8 mouse cellular contexts compared by ENCODE assay signal in genomic region chr17:29067416-29067815, GRCm38 (mm10). TPM values are rescaled to one million over a fixed set of nuclear protein-coding genes. Genes with fewer than 3 reads are reported as not detected.
DNase-seq lines count a peak whose midpoint lies in the region; ATAC-seq and TF ChIP-seq lines count a peak whose summit lies in the region.
"Not testable (repeated sequence)": the region's sequence is repeated elsewhere in the genome, so short reads cannot be mapped to it uniquely, and the experiment has no call there.
"Had no signal": no experiment of that assay in that cellular context is flagged by ENCODE, and none has a peak within 500 bp of the region (broad histone marks: within the 10 kb centered on the region; RNA-seq: fewer than 3 reads in every experiment).

No protein-coding gene starts in this region.

- not testable (repeated sequence) for H3K27me3 ChIP-seq in CH12.LX (replicated peaks); E14TG2a.4 (ENCODE audit: insufficient read depth, low read length); MEL (ENCODE audit: control insufficient read depth in 1 of 2, insufficient read depth in 2 of 2, low read length in 2 of 2); midbrain, embryonic 11.5 days (ENCODE audit: control insufficient read depth, insufficient read depth, low read length)

- not testable (repeated sequence) for ATAC-seq in midbrain, embryonic 11.5 days (ENCODE audit: low FRiP score)

- H3K4me2 ChIP-seq in CH12.LX (ENCODE audit: insufficient read depth, low read depth, poor library complexity, severe bottlenecking), result peak overlapping the region; percentile 44
- H3K4me2 ChIP-seq in midbrain, embryonic 11.5 days, result not testable (repeated sequence)

- TF ChIP-seq POLR2A in CH12.LX (IDR thresholded peaks at IDR 0.05; ENCODE audit: low read depth, low read length); MEL (IDR thresholded peaks at IDR 0.05; ENCODE audit: control insufficient read depth in 1 of 2, insufficient read depth in 1 of 2, low read depth in 1 of 2, low read length in 2 of 2, poor library complexity in 1 of 2); olfactory bulb, adult 2 months (IDR thresholded peaks at IDR 0.05; ENCODE audit: insufficient read depth, low read depth, low read length): not testable (repeated sequence)

- not testable (repeated sequence) for TF ChIP-seq EP300 in CH12.LX (IDR thresholded peaks at IDR 0.05; ENCODE audit: low read length); MEL (IDR thresholded peaks at IDR 0.05; ENCODE audit: low read depth in 1 of 2, low read length in 2 of 2)

- not testable (repeated sequence) for H3K9me3 ChIP-seq in CH12.LX (replicated peaks; ENCODE audit: low read length); E14TG2a.4 (ENCODE audit: low read length); MEL (replicated peaks; ENCODE audit: insufficient read depth, low read length); midbrain, embryonic 11.5 days (ENCODE audit: control insufficient read depth, low read length)

- H3K36me3 ChIP-seq in CH12.LX (replicated peaks in 1 of 2; ENCODE audit: control insufficient read depth in 1 of 2, insufficient read depth in 1 of 2, low read length in 1 of 2) (peaks cover 0 to 11% of the 10 kb centered on the region in 2 experiments), E14TG2a.4 (ENCODE audit: insufficient read depth, low read length) (peaks cover 13% of the 10 kb centered on the region; the same call in 1 of the 2 replicates)
- not testable (repeated sequence) for H3K36me3 ChIP-seq in MEL (ENCODE audit: control insufficient read depth in 1 of 2, insufficient read depth in 2 of 2, low read length in 2 of 2); midbrain, embryonic 11.5 days (ENCODE audit: control insufficient read depth, insufficient read depth, low read length)

- in situ Hi-C loops in CH12.LX (cut with MboI; ENCODE audit: low pct_ligation_motif_present, low pct_unique_long_range_greater_than_20kb, low sequenced_read_pairs), result not testable (repeated sequence)

- H3K4me1 ChIP-seq in CH12.LX (ENCODE audit: control insufficient read depth in 1 of 2, insufficient read depth in 2 of 2) (peaks cover 51 to 95% of the 10 kb centered on the region in 2 experiments), E14TG2a.4 (replicated peaks; ENCODE audit: low read depth, low read length) (peaks cover 98% of the 10 kb centered on the region), MEL (ENCODE audit: control insufficient read depth in 1 of 2, insufficient read depth in 2 of 2, low read length in 2 of 2) (peaks cover 3 to 14% of the 10 kb centered on the region in 2 experiments; a peak in 3 of 4 replicates)
- H3K4me1 ChIP-seq in midbrain, embryonic 11.5 days (ENCODE audit: control insufficient read depth, insufficient read depth, low read length), result not testable (repeated sequence)
- peaks cover 52% of the 10 kb centered on the region for H3K4me1 ChIP-seq in olfactory bulb, adult 2 months (ENCODE audit: control insufficient read depth, insufficient read depth, low read length)

- H3K27ac ChIP-seq in CH12.LX (ENCODE audit: insufficient read depth, low read depth), result peak overlapping the region; percentile 48; the same call in 1 of the 2 replicates
- not testable (repeated sequence) for H3K27ac ChIP-seq in MEL (ENCODE audit: control insufficient read depth, low read depth, low read length); midbrain, embryonic 11.5 days (ENCODE audit: low read depth, low read length)
- H3K27ac ChIP-seq in olfactory bulb, adult 2 months (ENCODE audit: insufficient read depth, low read depth, low read length), result 0 out of 2 replicates have a peak overlapping the region, but pooled peaks have one; percentile 10

- dilution Hi-C loops in CH12.LX (cut with MboI; ENCODE audit: extremely low pct_ligation_motif_present, extremely low pct_unique_long_range_greater_than_20kb, low sequenced_read_pairs), result not testable (repeated sequence)

- not testable (repeated sequence) for TF ChIP-seq RAD21 in CH12.LX (IDR thresholded peaks at IDR 0.05; ENCODE audit: low read depth, low read length); MEL (IDR thresholded peaks at IDR 0.05; ENCODE audit: low read depth, low read length)

- not testable (repeated sequence) for H3K4me3 ChIP-seq in CH12.LX (replicated peaks in 1 of 3; ENCODE audit: low read depth in 2 of 3, low read length in 2 of 3, poor library complexity in 1 of 3); MEL (ENCODE audit: control insufficient read depth in 1 of 2, insufficient read depth in 1 of 2, low read depth in 2 of 2, low read length in 2 of 2); midbrain, embryonic 11.5 days (ENCODE audit: low read depth, low read length); olfactory bulb, adult 2 months (ENCODE audit: insufficient read depth, low read depth, low read length)
- peak overlapping the region; percentile 39; the same call in 1 of the 2 replicates for H3K4me3 ChIP-seq in E14TG2a.4 (replicated peaks; ENCODE audit: low read length)

- H3K79me2 ChIP-seq in CH12.LX (replicated peaks; ENCODE audit: control insufficient read depth, extremely low read depth, insufficient read depth, poor library complexity, severe bottlenecking); MEL (ENCODE audit: control insufficient read depth, insufficient read depth, low read length, poor library complexity): not testable (repeated sequence)

- TF ChIP-seq CTCF in CH12.LX (conservative IDR thresholded peaks at IDR 0.05 in 1 of 2, IDR thresholded peaks at IDR 0.05 in 1 of 2; ENCODE audit: low read depth in 2 of 2, low read length in 2 of 2); E14TG2a.4 (conservative IDR thresholded peaks at IDR 0.05; ENCODE audit: low read length); MEL (IDR thresholded peaks at IDR 0.05 in 2 of 3, conservative IDR thresholded peaks at IDR 0.05 in 1 of 3; ENCODE audit: control insufficient read depth in 1 of 3, insufficient read depth in 1 of 3, low read depth in 2 of 3, low read length in 3 of 3, poor library complexity in 1 of 3, severe bottlenecking in 1 of 3); olfactory bulb, adult 2 months (IDR thresholded peaks at IDR 0.05; ENCODE audit: insufficient read depth, low read depth, low read length): not testable (repeated sequence)

- 94% methylated on average over 3 of the region's 3 CpGs for WGBS in midbrain, embryonic 11.5 days
- WGBS in olfactory bulb, adult 2 months, result 52% methylated on average over 3 of the region's 3 CpGs

- H3K9ac ChIP-seq in CH12.LX (ENCODE audit: insufficient read depth, low read depth); MEL (ENCODE audit: control insufficient read depth, low read depth, low read length, poor library complexity, severe bottlenecking); midbrain, embryonic 11.5 days (ENCODE audit: low read length): not testable (repeated sequence)

- DNase-seq in A20 (ENCODE audit: low read depth, low spot score) (peak; percentile 35), MEL (ENCODE audit: low read depth, low spot score) (peak; percentile 55)
- not testable (repeated sequence) for DNase-seq in CH12.LX (ENCODE audit: extremely low read depth)
- DNase-seq in midbrain, embryonic 11.5 days (ENCODE audit: low spot score, missing footprints), result peak; percentile 69

RNA-seq across cellular contexts. Expression of gene Cdkn1a, which starts 23.4 kb away (rescaled TPM):
- total RNA-seq in CH12.LX (2012; rRNA removed) (25.3 and 37.5 TPM in 2 replicates), CH12.LX (2014; rRNA removed) (9.1 and 10.6 TPM in 2 replicates), MEL (2012; rRNA removed) (2.0 and 2.3 TPM in 2 replicates)
- polyA plus RNA-seq in CH12.LX (2012; ENCODE audit: insufficient read length, low read depth) (55.0 and 59.1 TPM in 2 replicates), MEL (2012; ENCODE audit: insufficient read depth in 1 of 2, insufficient read length in 2 of 2, low read depth in 1 of 2, low replicate concordance in 2 of 2, missing spikeins in 1 of 2) (10 to 100 TPM in 1 of 2 experiments, not detected in 1; 21.0 TPM)
- polyA plus RNA-seq in midbrain, embryonic 11.5 days (2014; fragmentation: Nextera tagmentation; extraction: Ambion mirVana), result 16.1 and 17.4 TPM in 2 replicates
- polyA plus RNA-seq in olfactory bulb, adult 2 months (2012; ENCODE audit: insufficient read depth, insufficient read length, low replicate concordance, missing spikeins), result not detected in 2 replicates

RNA-seq across cellular contexts. Expression of gene Srsf3, which starts 35.0 kb away (rescaled TPM):
- 171 and 266 TPM in 2 replicates for total RNA-seq in CH12.LX (2012; rRNA removed)
- total RNA-seq in CH12.LX (2014; rRNA removed), result 380 and 479 TPM in 2 replicates
- polyA plus RNA-seq in CH12.LX (2012; ENCODE audit: insufficient read length, low read depth), result 687 and 712 TPM in 2 replicates
- total RNA-seq in MEL (2012; rRNA removed), result 312 and 367 TPM in 2 replicates
- polyA plus RNA-seq in MEL (2012; ENCODE audit: insufficient read depth in 1 of 2, insufficient read length in 2 of 2, low read depth in 1 of 2, low replicate concordance in 2 of 2, missing spikeins in 1 of 2), result 100 to 1,000 TPM; 326 to 556 TPM
- polyA plus RNA-seq in midbrain, embryonic 11.5 days (2014; fragmentation: Nextera tagmentation; extraction: Ambion mirVana), result 899 and 948 TPM in 2 replicates
- 273 and 350 TPM in 2 replicates for polyA plus RNA-seq in olfactory bulb, adult 2 months (2012; ENCODE audit: insufficient read depth, insufficient read length, low replicate concordance, missing spikeins)

RNA-seq across cellular contexts. Expression of gene Rab44, which starts 46.5 kb away (rescaled TPM):
- total RNA-seq in CH12.LX (2012; rRNA removed) (0.17 and 0.34 TPM in 2 replicates), CH12.LX (2014; rRNA removed) (0.12 TPM in 1 of 2 replicates, not detected in the other), MEL (2012; rRNA removed) (5.4 and 9.5 TPM in 2 replicates)
- polyA plus RNA-seq in CH12.LX (2012; ENCODE audit: insufficient read length, low read depth) (0.30 TPM in 1 of 2 replicates, not detected in the other), MEL (2012; ENCODE audit: insufficient read depth in 1 of 2, insufficient read length in 2 of 2, low read depth in 1 of 2, low replicate concordance in 2 of 2, missing spikeins in 1 of 2) (1 to 10 TPM in 1 of 2 experiments, not detected in 1; 7.0 TPM)
- 0.22 and 0.44 TPM in 2 replicates for polyA plus RNA-seq in midbrain, embryonic 11.5 days (2014; fragmentation: Nextera tagmentation; extraction: Ambion mirVana)
- polyA plus RNA-seq in olfactory bulb, adult 2 months (2012; ENCODE audit: insufficient read depth, insufficient read length, low replicate concordance, missing spikeins), result not detected in 2 replicates
- polyA plus RNA-seq: activated CD4-positive, CD25-positive, alpha-beta regulatory T cell, adult 4 months; CD4-positive, CD25-positive, alpha-beta regulatory T cell, adult 4 months had no signal

RNA-seq across cellular contexts. Expression of gene Stk38, which starts 59.6 kb away (rescaled TPM):
- total RNA-seq in CH12.LX (2012; rRNA removed) (25.9 and 29.0 TPM in 2 replicates), CH12.LX (2014; rRNA removed) (56.0 and 56.4 TPM in 2 replicates), MEL (2012; rRNA removed) (14.4 and 17.1 TPM in 2 replicates)
- polyA plus RNA-seq in CH12.LX (2012; ENCODE audit: insufficient read length, low read depth) (50.9 and 56.0 TPM in 2 replicates), MEL (2012; ENCODE audit: insufficient read depth in 1 of 2, insufficient read length in 2 of 2, low read depth in 1 of 2, low replicate concordance in 2 of 2, missing spikeins in 1 of 2) (100 to 1,000 TPM in 1 of 2 experiments, 10 to 100 TPM in 1; 49.3 to 290 TPM)
- polyA plus RNA-seq in midbrain, embryonic 11.5 days (2014; fragmentation: Nextera tagmentation; extraction: Ambion mirVana), result 130 and 139 TPM in 2 replicates
- polyA plus RNA-seq in olfactory bulb, adult 2 months (2012; ENCODE audit: insufficient read depth, insufficient read length, low replicate concordance, missing spikeins), result 164 and 189 TPM in 2 replicates
